Mouse (Mus musculus) CH12.LX (cell line): ENCODE measurements around the gene Prkce. TPM values are rescaled to one million over a fixed set of nuclear protein-coding genes. Genes with fewer than 3 reads are reported as not detected.

ENCODE experiments used
- DNase-seq: peaks from one replicate; pipeline ENCODE4 v3.0.0-alpha.2; 2013; ENCODE audit errors: extremely low read depth
- H3K27ac ChIP-seq: 2 replicates; pipeline ENCODE4 v1.5.1; 2012; ENCODE audit warnings: low read depth, mild to moderate bottlenecking, control low read depth, moderate library complexity; ENCODE audit not compliant: insufficient read depth
- H3K27me3 ChIP-seq: replicated peaks from 2 replicates; pipeline ENCODE3; 2012; ENCODE audit warnings: inconsistent platforms
- H3K36me3 ChIP-seq, 2 experiments: replicated peaks in 1 of 2; 2 replicates each; pipeline versions ENCODE3 to v1.6.1; 2012; ENCODE audit warnings: inconsistent platforms in 1 of 2, low read length in 1 of 2, mild to moderate bottlenecking in 1 of 2, mixed read lengths in 1 of 2, moderate library complexity in 1 of 2; ENCODE audit not compliant: control insufficient read depth in 1 of 2, insufficient read depth in 1 of 2
- H3K4me1 ChIP-seq, 2 experiments: 2 replicates each; pipeline ENCODE4 v1.6.1; 2012; ENCODE audit warnings: inconsistent platforms in 1 of 2, moderate library complexity in 1 of 2; ENCODE audit not compliant: insufficient read depth in 2 of 2, control insufficient read depth in 1 of 2
- H3K4me2 ChIP-seq: 2 replicates; pipeline ENCODE4 v1.6.1; 2012; ENCODE audit warnings: low read depth, mild to moderate bottlenecking, control low read depth; ENCODE audit not compliant: poor library complexity, insufficient read depth, severe bottlenecking
- H3K4me3 ChIP-seq, 3 experiments: fragments of 150-350 bp in 1 of 3; sonication (generic) in 1 of 3; replicated peaks in 1 of 3; 2 replicates each; pipeline versions ENCODE3 to v1.5.1; 2011 to 2012; ENCODE audit warnings: low read depth in 2 of 3, low read length in 2 of 3, mild to moderate bottlenecking in 2 of 3, moderate library complexity in 2 of 3, control low read depth in 1 of 3, improper control_type of control experiment in 1 of 3, inconsistent platforms in 1 of 3, mixed read lengths in 1 of 3; ENCODE audit not compliant: poor library complexity in 1 of 3
- H3K79me2 ChIP-seq: replicated peaks from 2 replicates; pipeline ENCODE4 v1.6.1; 2012; ENCODE audit warnings: mild to moderate bottlenecking, moderate library complexity; ENCODE audit not compliant: control insufficient read depth, poor library complexity, insufficient read depth, severe bottlenecking; ENCODE audit errors: extremely low read depth
- H3K9ac ChIP-seq: 2 replicates; pipeline ENCODE4 v1.6.1; 2012; ENCODE audit warnings: low read depth, mild to moderate bottlenecking, control low read depth, moderate library complexity; ENCODE audit not compliant: insufficient read depth
- H3K9me3 ChIP-seq: replicated peaks from 2 replicates; pipeline ENCODE3; 2012; ENCODE audit warnings: low read length, inconsistent platforms, mixed read lengths
- BHLHE40 ChIP-seq: IDR thresholded peaks from 2 replicates; pipeline ENCODE4 v1.6.1; 2011; ENCODE audit warnings: mild to moderate bottlenecking, low read depth, low read length, improper control_type of control experiment
- CHD1 ChIP-seq: IDR thresholded peaks from 2 replicates; pipeline ENCODE4 v1.6.1; 2012; ENCODE audit warnings: low read depth, low read length, improper control_type of control experiment, inconsistent platforms
- CHD2 ChIP-seq: IDR thresholded peaks from 2 replicates; pipeline ENCODE4 v1.6.1; 2011; ENCODE audit warnings: low read length, improper control_type of control experiment
- CTCF ChIP-seq, 2 experiments: IDR thresholded peaks in 1 of 2; conservative IDR thresholded peaks in 1 of 2; 2 replicates each; pipeline ENCODE4 v1.5.1; 2011 to 2012; ENCODE audit warnings: low read depth in 2 of 2, low read length in 2 of 2, improper control_type of control experiment in 1 of 2, inconsistent platforms in 1 of 2, mild to moderate bottlenecking in 1 of 2, moderate library complexity in 1 of 2
- E2F4 ChIP-seq: IDR thresholded peaks from 2 replicates; pipeline ENCODE4 v1.6.1; 2011; ENCODE audit warnings: low read depth, low read length, improper control_type of control experiment; ENCODE audit not compliant: insufficient replicate concordance
- EP300 ChIP-seq: IDR thresholded peaks from 2 replicates; pipeline ENCODE4 v1.6.1; 2011; ENCODE audit warnings: low read length, improper control_type of control experiment
- ETS1 ChIP-seq: conservative IDR thresholded peaks from 2 replicates; pipeline ENCODE4 v1.6.1; 2012; ENCODE audit warnings: low read depth, mild to moderate bottlenecking, inconsistent platforms, low read length, improper control_type of control experiment, moderate library complexity
- IRF4 ChIP-seq: IDR thresholded peaks from 2 replicates; pipeline ENCODE4 v1.6.1; 2014; ENCODE audit warnings: low read depth, mild to moderate bottlenecking, inconsistent platforms, low read length, improper control_type of control experiment
- JUND ChIP-seq: conservative IDR thresholded peaks from 2 replicates; pipeline ENCODE4 v1.6.1; 2011; ENCODE audit warnings: low read depth, low read length, improper control_type of control experiment
- KAT2A ChIP-seq: IDR thresholded peaks from 2 replicates; pipeline ENCODE4 v1.6.1; 2012; ENCODE audit warnings: low read length, improper control_type of control experiment, inconsistent platforms; ENCODE audit not compliant: insufficient replicate concordance
- MAFK ChIP-seq: IDR thresholded peaks from 2 replicates; pipeline ENCODE4 v1.6.1; 2011; ENCODE audit warnings: low read length, improper control_type of control experiment; ENCODE audit not compliant: insufficient replicate concordance
- MAX ChIP-seq: IDR thresholded peaks from 2 replicates; pipeline ENCODE4 v1.6.1; 2011; ENCODE audit warnings: low read length, improper control_type of control experiment
- MAZ ChIP-seq: IDR thresholded peaks from 2 replicates; pipeline ENCODE4 v1.6.1; 2012; ENCODE audit warnings: low read depth, mild to moderate bottlenecking, inconsistent platforms, low read length, improper control_type of control experiment, moderate library complexity
- MEF2A ChIP-seq: IDR thresholded peaks from 2 replicates; pipeline ENCODE4 v1.6.1; 2014; ENCODE audit warnings: low read depth, mild to moderate bottlenecking, inconsistent platforms, low read length, improper control_type of control experiment, borderline replicate concordance
- PAX5 ChIP-seq: IDR thresholded peaks from 2 replicates; pipeline ENCODE4 v1.6.1; 2012; ENCODE audit warnings: low read length, inconsistent platforms, mixed read lengths
- RCOR1 ChIP-seq: conservative IDR thresholded peaks from 2 replicates; pipeline ENCODE4 v1.6.1; 2012; ENCODE audit warnings: low read depth, mild to moderate bottlenecking, inconsistent platforms, low read length, improper control_type of control experiment
- SIN3A ChIP-seq: IDR thresholded peaks from 2 replicates; pipeline ENCODE4 v1.6.1; 2012; ENCODE audit warnings: low read length, improper control_type of control experiment, inconsistent platforms
- SMC3 ChIP-seq: IDR thresholded peaks from 2 replicates; pipeline ENCODE4 v1.6.1; 2011; ENCODE audit warnings: low read depth, low read length, improper control_type of control experiment
- TBP ChIP-seq: conservative IDR thresholded peaks from 2 replicates; pipeline ENCODE4 v1.6.1; 2011; ENCODE audit warnings: low read depth, low read length, improper control_type of control experiment
- UBTF ChIP-seq: IDR thresholded peaks from 2 replicates; pipeline ENCODE4 v1.6.1; 2012; ENCODE audit warnings: low read depth, mild to moderate bottlenecking, inconsistent platforms, low read length, improper control_type of control experiment, moderate library complexity
- USF2 ChIP-seq: conservative IDR thresholded peaks from 2 replicates; pipeline ENCODE4 v1.6.1; 2011; ENCODE audit warnings: low read depth, low read length, improper control_type of control experiment
- ZC3H11A ChIP-seq: IDR thresholded peaks from 2 replicates; pipeline ENCODE4 v1.6.1; 2012; ENCODE audit warnings: low read depth, mild to moderate bottlenecking, inconsistent platforms, low read length, improper control_type of control experiment
- ZKSCAN1 ChIP-seq: IDR thresholded peaks from 2 replicates; pipeline ENCODE4 v1.6.1; 2012; ENCODE audit warnings: low read depth, inconsistent platforms, low read length, improper control_type of control experiment, borderline replicate concordance
- ZMIZ1 ChIP-seq: IDR thresholded peaks from 2 replicates; pipeline ENCODE4 v1.6.1; 2012; ENCODE audit warnings: low read depth, mild to moderate bottlenecking, inconsistent platforms, low read length, improper control_type of control experiment
- dilution Hi-C: fragments of 300-500 bp; cut with MboI; formaldehyde crosslinking; loops from 2 replicates; pipeline ENCODE4 v1.14.3; 2020; ENCODE audit warnings: low sequenced_read_pairs; ENCODE audit not compliant: extremely low pct_unique_long_range_greater_than_20kb, extremely low pct_ligation_motif_present
- in situ Hi-C: fragments of 300-500 bp; cut with MboI; formaldehyde crosslinking; loops from 3 replicates; pipeline ENCODE4 v1.14.3; 2019; ENCODE audit warnings: low sequenced_read_pairs, low pct_ligation_motif_present, low pct_unique_long_range_greater_than_20kb, mixed read lengths
- polyA plus RNA-seq: library from polyadenylated mRNA; unstranded; fragments of >175 nt; gene quantifications from 2 replicates; pipeline ENCODE4 v1.2.1, GENCODE M21; 2012; ENCODE audit warnings: low read depth; ENCODE audit not compliant: insufficient read length
- total RNA-seq, 2 experiments: library from RNA; depleted of rRNA; stranded (reverse); fragments of 300-350 nt in 1 of 2; fragments of >200 nt in 1 of 2; gene quantifications; 2 replicates each; pipeline ENCODE4 v1.2.3; 2012 to 2014

Prkce gene
- total and polyA plus RNA-seq, 3 experiments = 4.1 to 13.2 (median 11.4) TPM

DNA sequence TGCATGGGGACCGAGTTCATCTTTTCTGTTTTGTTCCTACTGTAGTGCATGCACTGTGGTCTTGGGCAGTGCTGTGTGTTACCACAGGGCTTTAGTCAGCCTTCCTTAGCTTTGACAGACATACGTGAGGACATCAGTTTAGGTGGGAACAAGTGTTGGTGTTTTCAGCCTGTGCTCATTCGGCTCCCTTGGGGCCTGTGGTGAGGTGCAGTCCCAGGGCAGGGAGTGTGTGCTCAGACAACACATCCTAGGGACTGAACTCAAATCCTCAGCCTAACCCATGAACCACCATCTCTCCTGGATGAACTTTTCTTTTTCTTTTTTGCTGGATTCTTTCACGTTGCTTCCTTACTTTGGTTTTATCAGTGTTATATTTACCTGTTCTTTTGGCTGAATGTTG lies 535.8 kb downstream of the Prkce start:
- TF ChIP-seq CHD2 (no peak), UBTF (no peak), MAFK (no peak), E2F4 (no peak), EP300 (no peak), JUND (no peak), USF2 (no peak), SIN3A (no peak; the same call in 1 of the 2 replicates), ZC3H11A (no peak), MAX (no peak), CTCF (conservative IDR thresholded peaks at IDR 0.05 in 1 of 2, IDR thresholded peaks at IDR 0.05 in 1 of 2; ENCODE audit: low read depth in 2 of 2, low read length in 2 of 2) (no peak), IRF4 (peak; percentile 58; the same call in 1 of the 2 replicates), ZKSCAN1 (no peak), CHD1 (no peak), RCOR1 (no peak), ZMIZ1 (no peak), TBP (peak; percentile 70), SMC3 (no peak), MEF2A (0 out of 2 replicates have a peak, but pooled peaks have one; percentile 37), MAZ (no peak), PAX5 (no peak), KAT2A (no peak), ETS1 (peak; percentile 66), BHLHE40 (peak; percentile 72)
- no peaks in the 10 kb centered on the region for H3K36me3 ChIP-seq
- peak overlapping the region in 1 of 3 experiments; percentile 13 for H3K4me3 ChIP-seq
- dilution Hi-C loops = no loop called here
- in situ Hi-C loops = no loop called here
- H3K4me1 ChIP-seq = peaks cover 14 to 37% of the 10 kb centered on the region in 2 experiments
- no peaks in the 10 kb centered on the region for H3K79me2 ChIP-seq
- peak overlapping the region; percentile 35; the same call in 1 of the 2 replicates for H3K9ac ChIP-seq
- 0 out of 2 replicates have a peak overlapping the region, but pooled peaks have one; percentile 18 for H3K27ac ChIP-seq
- H3K9me3 ChIP-seq = no peaks in the 10 kb centered on the region
- H3K27me3 ChIP-seq = no peaks in the 10 kb centered on the region
- peak overlapping the region; percentile 67; the same call in 1 of the 2 replicates for H3K4me2 ChIP-seq
- DNase-seq = peak; percentile 95
